Mouse (Mus musculus): Measurements from ENCODE around the gene Rarg. TPM values are rescaled to one million over a fixed set of nuclear protein-coding genes. Genes with fewer than 3 reads are reported as not detected.

Rarg gene
- total RNA-seq, 2 experiments from 2014 or later, result 1.5 to 5.2 TPM

GRCm38 (mm10) chr15:102214132-102214531 lies 43.2 kb downstream of the Rarg start:
- no peak for ATAC-seq (replicated peaks; ENCODE audit: low FRiP score, poor library complexity, severe bottlenecking)

- ATAC-seq (replicated peaks; ENCODE audit: low FRiP score, poor library complexity, severe bottlenecking), result no peak
Observed at GRCm38 (mm10) chr15:102211895-102212294, 45.4 kb downstream of the Rarg start.

GRCm38 (mm10) chr15:102210816-102211215 lies 46.5 kb downstream of the Rarg start:
- ATAC-seq (replicated peaks; ENCODE audit: low FRiP score, poor library complexity, severe bottlenecking), result no peak

- ATAC-seq (replicated peaks; ENCODE audit: low FRiP score, poor library complexity, severe bottlenecking), result no peak
Observed at GRCm38 (mm10) chr15:102209114-102209513, 48.2 kb downstream of the Rarg start.

- ATAC-seq (replicated peaks; ENCODE audit: low FRiP score, poor library complexity, severe bottlenecking), result no peak
Observed at GRCm38 (mm10) chr15:102208092-102208561, 49.2 kb downstream of the Rarg start.

GRCm38 (mm10) chr15:102207351-102207750 lies 50.0 kb downstream of the Rarg start:
- no peak for ATAC-seq (replicated peaks; ENCODE audit: low FRiP score, poor library complexity, severe bottlenecking)

- no peak for ATAC-seq (replicated peaks; ENCODE audit: low FRiP score, poor library complexity, severe bottlenecking)
Observed at GRCm38 (mm10) chr15:102205779-102206178, 51.5 kb downstream of the Rarg start.

GRCm38 (mm10) chr15:102204674-102205505 lies 52.4 kb downstream of the Rarg start, which contains the start of gene Csad:
Gene Csad (minus strand): TSS chr15:102204724.
- no peak for ATAC-seq (replicated peaks; ENCODE audit: low FRiP score, poor library complexity, severe bottlenecking)

- ATAC-seq (replicated peaks; ENCODE audit: low FRiP score, poor library complexity, severe bottlenecking), result peak; percentile 56
Observed at GRCm38 (mm10) chr15:102203835-102204381, 53.4 kb downstream of the Rarg start.

- ATAC-seq (replicated peaks; ENCODE audit: low FRiP score, poor library complexity, severe bottlenecking), result peak; percentile 94
Observed at GRCm38 (mm10) chr15:102202971-102203834, 54.1 kb downstream of the Rarg start, which contains the start of gene Zfp740. Gene Zfp740 (plus strand): TSS chr15:102203249.

- ATAC-seq (replicated peaks; ENCODE audit: low FRiP score, poor library complexity, severe bottlenecking), result no peak
Observed at GRCm38 (mm10) chr15:102198841-102199240, 58.5 kb downstream of the Rarg start.

GRCm38 (mm10) chr15:102195373-102195772 lies 61.9 kb downstream of the Rarg start:
- ATAC-seq (replicated peaks; ENCODE audit: low FRiP score, poor library complexity, severe bottlenecking), result no peak

- ATAC-seq (replicated peaks; ENCODE audit: low FRiP score, poor library complexity, severe bottlenecking), result no peak
Observed at GRCm38 (mm10) chr15:102194439-102194838, 62.9 kb downstream of the Rarg start.

- ATAC-seq (replicated peaks; ENCODE audit: low FRiP score, poor library complexity, severe bottlenecking), result no peak
Observed at GRCm38 (mm10) chr15:102193652-102194051, 63.7 kb downstream of the Rarg start.

- ATAC-seq (replicated peaks; ENCODE audit: low FRiP score, poor library complexity, severe bottlenecking), result no peak
Observed at GRCm38 (mm10) chr15:102192820-102193386, 64.4 kb downstream of the Rarg start.

GRCm38 (mm10) chr15:102192271-102192812 lies 65.0 kb downstream of the Rarg start:
- ATAC-seq (replicated peaks; ENCODE audit: low FRiP score, poor library complexity, severe bottlenecking), result no peak

GRCm38 (mm10) chr15:102191699-102192098 lies 65.6 kb downstream of the Rarg start:
- ATAC-seq (replicated peaks; ENCODE audit: low FRiP score, poor library complexity, severe bottlenecking), result no peak

GRCm38 (mm10) chr15:102188883-102189282 lies 68.4 kb downstream of the Rarg start:
- ATAC-seq (replicated peaks; ENCODE audit: low FRiP score, poor library complexity, severe bottlenecking), result no peak

GRCm38 (mm10) chr15:102188096-102188495 lies 69.2 kb downstream of the Rarg start:
- no peak for ATAC-seq (replicated peaks; ENCODE audit: low FRiP score, poor library complexity, severe bottlenecking)

GRCm38 (mm10) chr15:102186239-102186638 lies 71.1 kb downstream of the Rarg start:
- no peak for ATAC-seq (replicated peaks; ENCODE audit: low FRiP score, poor library complexity, severe bottlenecking)
